ENCODE assay signal across 8 mouse cellular contexts in the genomic region with DNA sequence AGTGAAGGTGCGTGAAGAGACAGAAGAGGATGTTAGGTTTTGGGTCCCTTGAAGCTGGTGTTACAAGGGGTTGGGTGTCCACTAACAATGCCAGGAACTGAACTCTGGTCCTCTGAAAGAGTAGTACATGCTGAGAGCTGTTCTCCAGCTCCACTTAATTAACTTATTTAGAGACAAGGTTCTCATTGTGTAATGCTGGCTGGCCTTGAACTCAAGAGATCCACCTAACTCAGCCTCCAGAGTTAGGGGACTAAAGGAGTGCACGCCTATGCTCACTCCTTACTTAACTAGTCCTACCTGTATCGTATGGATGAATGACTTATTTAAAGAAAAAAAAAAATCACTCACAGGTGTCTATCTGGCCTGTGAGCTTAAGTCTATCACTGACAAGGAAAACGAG. TPM values are rescaled to one million over a fixed set of nuclear protein-coding genes. Genes with fewer than 3 reads are reported as not detected.
DNase-seq lines count a peak whose midpoint lies in the region; ATAC-seq and TF ChIP-seq lines count a peak whose summit lies in the region.

No protein-coding gene starts in this region.

- H3K4me3 ChIP-seq in kidney, adult 2 months (ENCODE audit: insufficient read depth, low read depth, low read length) = peak overlapping the region; percentile 12; the same call in 1 of the 2 replicates
- H3K4me3 ChIP-seq in bone marrow macrophage, adult 2 months (ENCODE audit: insufficient read depth, low read length) = peak overlapping the region; percentile 77
- peak overlapping the region; percentile 95 for H3K4me3 ChIP-seq in hindbrain, embryonic 13.5 days
- H3K4me3 ChIP-seq in midbrain, embryonic 12.5 days = peak overlapping the region; percentile 72

- H3K4me1 ChIP-seq in kidney, adult 2 months (ENCODE audit: control insufficient read depth, insufficient read depth, low read length) = peaks cover 4% of the 10 kb centered on the region; the same call in 1 of the 2 replicates
- peaks cover 12% of the 10 kb centered on the region for H3K4me1 ChIP-seq in bone marrow macrophage, adult 2 months (ENCODE audit: control insufficient read depth, insufficient read depth, low read length)
- H3K4me1 ChIP-seq in hindbrain, embryonic 13.5 days (replicated peaks) = peaks cover 26% of the 10 kb centered on the region
- peaks cover 16% of the 10 kb centered on the region for H3K4me1 ChIP-seq in midbrain, embryonic 12.5 days

- no peak for ATAC-seq in hindbrain, embryonic 13.5 days (ENCODE audit: low FRiP score)
- no peak for ATAC-seq in midbrain, embryonic 12.5 days (ENCODE audit: low FRiP score, low read depth)

- H3K9ac ChIP-seq in hindbrain, embryonic 13.5 days = peak overlapping the region; percentile 95
- peak overlapping the region; percentile 75 for H3K9ac ChIP-seq in midbrain, embryonic 12.5 days (replicated peaks)

- no peak for TF ChIP-seq CTCF in kidney, adult 2 months (conservative IDR thresholded peaks at IDR 0.05; ENCODE audit: insufficient read depth, insufficient read length, low read depth, low read length)
- TF ChIP-seq CTCF in bone marrow macrophage, adult 2 months (IDR thresholded peaks at IDR 0.05; ENCODE audit: low read depth, low read length) = no peak

- no peaks in the 10 kb centered on the region for H3K9me3 ChIP-seq in hindbrain, embryonic 13.5 days
- no peaks in the 10 kb centered on the region for H3K9me3 ChIP-seq in midbrain, embryonic 12.5 days

- no peaks in the 10 kb centered on the region for H3K27me3 ChIP-seq in kidney, adult 2 months (replicated peaks; ENCODE audit: control insufficient read depth, insufficient read depth, low read length)
- H3K27me3 ChIP-seq in hindbrain, embryonic 13.5 days = no peaks in the 10 kb centered on the region
- H3K27me3 ChIP-seq in midbrain, embryonic 12.5 days = no peaks in the 10 kb centered on the region

- no peak for DNase-seq in kidney, adult 2 months
- DNase-seq in kidney, adult 8-10 months = no peak
- no peak for DNase-seq in adrenal gland, postnatal 4 days (ENCODE audit: low spot score in 2 of 2)
- no peak for DNase-seq in thymus, postnatal 14 days
- DNase-seq in gastrocnemius, postnatal 10 days = no peak

- TF ChIP-seq POLR2A in kidney, adult 2 months (IDR thresholded peaks at IDR 0.05; ENCODE audit: low read depth, low read length) = no peak
- TF ChIP-seq POLR2A in bone marrow macrophage, adult 2 months (IDR thresholded peaks at IDR 0.05; ENCODE audit: borderline replicate concordance, low read depth, low read length) = no peak

- whole genome bisulfite sequencing in kidney, adult 2 months = 48% methylated on average over 4 of the region's 4 CpGs
- 67% methylated on average over 4 of the region's 4 CpGs for WGBS in hindbrain, embryonic 13.5 days
- WGBS in midbrain, embryonic 12.5 days = 66% methylated on average over 4 of the region's 4 CpGs

- H3K27ac ChIP-seq in kidney, adult 2 months (ENCODE audit: insufficient read depth, low read depth, low read length) = no peak overlapping the region
- H3K27ac ChIP-seq in bone marrow macrophage, adult 2 months (ENCODE audit: insufficient read depth, low read depth, low read length) = no peak overlapping the region
- no peak overlapping the region for H3K27ac ChIP-seq in hindbrain, embryonic 13.5 days
- no peak overlapping the region for H3K27ac ChIP-seq in midbrain, embryonic 12.5 days (replicated peaks)

- H3K36me3 ChIP-seq in kidney, adult 2 months (ENCODE audit: control insufficient read depth, insufficient read depth, low read length) = no peaks in the 10 kb centered on the region
- peaks cover 29% of the 10 kb centered on the region for H3K36me3 ChIP-seq in hindbrain, embryonic 13.5 days
- peaks cover 30% of the 10 kb centered on the region for H3K36me3 ChIP-seq in midbrain, embryonic 12.5 days

- H3K4me2 ChIP-seq in hindbrain, embryonic 13.5 days = peak overlapping the region; percentile 68
- H3K4me2 ChIP-seq in midbrain, embryonic 12.5 days (replicated peaks) = peak overlapping the region; percentile 71

RNA-seq across cellular contexts. Expression of a gene that starts 0.8 kb away (rescaled TPM):
- 36.2 and 39.3 TPM in 2 replicates for polyA plus RNA-seq in kidney, adult 2 months (2012; rRNA removed)
- polyA plus RNA-seq in bone marrow macrophage, adult 2 months (2012; ENCODE audit: insufficient read depth, insufficient read length, missing spikeins) = 11.8 and 14.7 TPM in 2 replicates
- 61.5 and 64.1 TPM in 2 replicates for polyA plus RNA-seq in hindbrain, embryonic 13.5 days (2015; fragmentation: Nextera tagmentation; extraction: Ambion mirVana)
- polyA plus RNA-seq in midbrain, embryonic 12.5 days (2016; fragmentation: Nextera tagmentation; extraction: Ambion mirVana) = 43.0 and 47.6 TPM in 2 replicates
- 10 to 100 TPM; 33.3 to 37.8 TPM for total RNA-seq in adrenal gland, postnatal 4 days (2021)
- 10 to 100 TPM; 15.7 to 19.2 TPM for total RNA-seq in gastrocnemius, postnatal 10 days (2021)

RNA-seq across cellular contexts. Expression of a gene that starts 1.2 kb away (rescaled TPM):
- 19.7 and 22.7 TPM in 2 replicates for polyA plus RNA-seq in kidney, adult 2 months (2012; rRNA removed)
- 43.1 and 44.0 TPM in 2 replicates for polyA plus RNA-seq in bone marrow macrophage, adult 2 months (2012; ENCODE audit: insufficient read depth, insufficient read length, missing spikeins)
- polyA plus RNA-seq in hindbrain, embryonic 13.5 days (2015; fragmentation: Nextera tagmentation; extraction: Ambion mirVana) = 205 and 210 TPM in 2 replicates
- polyA plus RNA-seq in midbrain, embryonic 12.5 days (2016; fragmentation: Nextera tagmentation; extraction: Ambion mirVana) = 222 and 224 TPM in 2 replicates
- 100 to 1,000 TPM; 113 to 118 TPM for total RNA-seq in adrenal gland, postnatal 4 days (2021)
- total RNA-seq in gastrocnemius, postnatal 10 days (2021) = 10 to 100 TPM; 72.7 to 75.2 TPM

RNA-seq across cellular contexts. Expression of a gene that starts 28.6 kb away (rescaled TPM):
- 45.6 and 48.9 TPM in 2 replicates for polyA plus RNA-seq in kidney, adult 2 months (2012; rRNA removed)
- 71.7 and 76.6 TPM in 2 replicates for polyA plus RNA-seq in bone marrow macrophage, adult 2 months (2012; ENCODE audit: insufficient read depth, insufficient read length, missing spikeins)
- 39.6 and 41.0 TPM in 2 replicates for polyA plus RNA-seq in hindbrain, embryonic 13.5 days (2015; fragmentation: Nextera tagmentation; extraction: Ambion mirVana)
- polyA plus RNA-seq in midbrain, embryonic 12.5 days (2016; fragmentation: Nextera tagmentation; extraction: Ambion mirVana) = 35.7 and 37.4 TPM in 2 replicates
- total RNA-seq in adrenal gland, postnatal 4 days (2021) = 10 to 100 TPM; 34.5 to 35.7 TPM
- 10 to 100 TPM; 25.5 to 27.0 TPM for total RNA-seq in gastrocnemius, postnatal 10 days (2021)

RNA-seq across cellular contexts. Expression of a gene that starts 51.0 kb away (rescaled TPM):
- polyA plus RNA-seq in kidney, adult 2 months (2012; rRNA removed) = 2.6 and 3.8 TPM in 2 replicates
- polyA plus RNA-seq in bone marrow macrophage, adult 2 months (2012; ENCODE audit: insufficient read depth, insufficient read length, missing spikeins) = not detected in 2 replicates
- polyA plus RNA-seq in hindbrain, embryonic 13.5 days (2015; fragmentation: Nextera tagmentation; extraction: Ambion mirVana) = 4.7 and 5.0 TPM in 2 replicates
- 1.8 and 2.0 TPM in 2 replicates for polyA plus RNA-seq in midbrain, embryonic 12.5 days (2016; fragmentation: Nextera tagmentation; extraction: Ambion mirVana)
- total RNA-seq in adrenal gland, postnatal 4 days (2021) = 1 to 10 TPM; 5.4 to 6.6 TPM
- total RNA-seq in gastrocnemius, postnatal 10 days (2021) = under 1 TPM; 0.21 to 0.47 TPM

Comparison
In these comparisons a context has a peak if more than half of its experiments do, and no peak if none do; other contexts are left out.
1. H3K4me3 ChIP-seq: peak in every context shown above with its lines; median percentile 95 in hindbrain, embryonic 13.5 days; 77 in bone marrow macrophage, adult 2 months; 72 in midbrain, embryonic 12.5 days; 12 in kidney, adult 2 months.